Comparison of ENCODE assay signal across 8 mouse cellular contexts in genomic region chr2:73911175-73911700, GRCm38 (mm10). TPM values are rescaled to one million over a fixed set of nuclear protein-coding genes. Genes with fewer than 3 reads are reported as not detected.
DNase-seq lines count a peak whose midpoint lies in the region; ATAC-seq lines count a peak whose summit lies in the region.

TSS of gene Atp5g3 (minus strand) at chr2:73911326.

- peak within 1 kb of the TSS; percentile 68 for H3K4me2 ChIP-seq in heart, embryonic 13.5 days
- peak within 1 kb of the TSS; percentile 86 for H3K4me2 ChIP-seq in liver, embryonic 12.5 days
- peak within 1 kb of the TSS; percentile 67 for H3K4me2 ChIP-seq in stomach, embryonic 15.5 days

- DNase-seq in CD4-positive helper T cell, adult 2 months (ENCODE audit: low read depth, low spot score), result peak; percentile 94
- DNase-seq in brain, embryonic 18.5 days (ENCODE audit: low read depth, low spot score), result peak; percentile 82
- peak; percentile 95 for DNase-seq in kidney, postnatal 10 days
- peak; percentile 88 to 91 for DNase-seq in natural killer cell, adult 2 months (ENCODE audit: low spot score in 2 of 2)

- H3K27ac ChIP-seq in heart, embryonic 13.5 days (replicated peaks), result peak within 1 kb of the TSS; percentile 97
- peak within 1 kb of the TSS; percentile 96 for H3K27ac ChIP-seq in liver, embryonic 12.5 days
- H3K27ac ChIP-seq in stomach, embryonic 15.5 days, result peak within 1 kb of the TSS; percentile 89

- H3K27me3 ChIP-seq in heart, embryonic 13.5 days (replicated peaks), result no peaks in the 10 kb centered on the region
- 0 out of 2 replicates have a peak, but pooled peaks cover 3% of the 10 kb centered on the region for H3K27me3 ChIP-seq in liver, embryonic 12.5 days (replicated peaks)
- no peaks in the 10 kb centered on the region for H3K27me3 ChIP-seq in stomach, embryonic 15.5 days (replicated peaks)

- peak within 1 kb of the TSS; percentile 77 for H3K4me3 ChIP-seq in heart, embryonic 13.5 days
- H3K4me3 ChIP-seq in liver, embryonic 12.5 days, result peak within 1 kb of the TSS; percentile 99
- H3K4me3 ChIP-seq in stomach, embryonic 15.5 days (replicated peaks), result peak within 1 kb of the TSS; percentile 72

- H3K4me1 ChIP-seq in heart, embryonic 13.5 days, result peaks cover 21% of the 10 kb centered on the region
- H3K4me1 ChIP-seq in liver, embryonic 12.5 days, result peaks cover 31% of the 10 kb centered on the region
- H3K4me1 ChIP-seq in stomach, embryonic 15.5 days, result peaks cover 5% of the 10 kb centered on the region; the same call in 1 of the 2 replicates

- H3K36me3 ChIP-seq in heart, embryonic 13.5 days, result peaks cover 37% of the 10 kb centered on the region
- H3K36me3 ChIP-seq in liver, embryonic 12.5 days, result peaks cover 38% of the 10 kb centered on the region
- peaks cover 27% of the 10 kb centered on the region for H3K36me3 ChIP-seq in stomach, embryonic 15.5 days

- peak within 1 kb of the TSS; percentile 100 for H3K9ac ChIP-seq in heart, embryonic 13.5 days
- H3K9ac ChIP-seq in liver, embryonic 12.5 days, result peak within 1 kb of the TSS; percentile 100
- peak within 1 kb of the TSS; percentile 90 for H3K9ac ChIP-seq in stomach, embryonic 15.5 days

- ATAC-seq in erythroid progenitor cell, adult 5-6 weeks (replicated peaks; ENCODE audit: low FRiP score, poor library complexity, severe bottlenecking), result peak; percentile 97
- ATAC-seq in heart, embryonic 13.5 days (ENCODE audit: extremely low read depth, insufficient number of reproducible peaks, low FRiP score, low TSS enrichment), result peak; percentile 79
- ATAC-seq in liver, embryonic 12.5 days, result peak; percentile 91
- peak; percentile 94 for ATAC-seq in stomach, embryonic 15.5 days (ENCODE audit: insufficient read depth, low FRiP score, low read depth)

- WGBS in heart, embryonic 13.5 days, result under 1% methylated on average over 38 of the region's 38 CpGs
- WGBS in liver, embryonic 12.5 days (ENCODE audit: insufficient replicate concordance), result under 1% methylated on average over 38 of the region's 38 CpGs
- WGBS in stomach, embryonic 15.5 days, result under 1% methylated on average over 38 of the region's 38 CpGs

- no peaks in the 10 kb centered on the region for H3K9me3 ChIP-seq in heart, embryonic 13.5 days
- no peaks in the 10 kb centered on the region for H3K9me3 ChIP-seq in liver, embryonic 12.5 days (replicated peaks)
- no peaks in the 10 kb centered on the region for H3K9me3 ChIP-seq in stomach, embryonic 15.5 days

RNA-seq across cellular contexts. Expression of gene Atp5g3, which starts in this region (rescaled TPM):
- total RNA-seq in erythroid progenitor cell, adult 5-6 weeks (2015; ENCODE audit: low replicate concordance), result 240 and 334 TPM in 2 replicates
- 64.9 and 66.4 TPM in 2 replicates for total RNA-seq in erythroid progenitor cell, adult 5-6 weeks (2017; ENCODE audit: low replicate concordance)
- polyA plus RNA-seq in heart, embryonic 13.5 days (2015; fragmentation: Nextera tagmentation; extraction: Ambion mirVana), result 2,386 and 2,786 TPM in 2 replicates
- 807 and 810 TPM in 2 replicates for polyA plus RNA-seq in liver, embryonic 12.5 days (2016; fragmentation: Nextera tagmentation; extraction: Ambion mirVana)
- 1,258 and 1,262 TPM in 2 replicates for polyA plus RNA-seq in stomach, embryonic 15.5 days (2015; fragmentation: Nextera tagmentation; extraction: Ambion mirVana)

Comparison
In these comparisons a context has a peak if more than half of its experiments do, and no peak if none do; other contexts are left out.
1. Peak in every context shown above with its lines: DNase-seq, ATAC-seq, H3K4me3 ChIP-seq and H3K27ac ChIP-seq.